13 mouse cellular contexts compared by ENCODE assay signal in the genomic region with DNA sequence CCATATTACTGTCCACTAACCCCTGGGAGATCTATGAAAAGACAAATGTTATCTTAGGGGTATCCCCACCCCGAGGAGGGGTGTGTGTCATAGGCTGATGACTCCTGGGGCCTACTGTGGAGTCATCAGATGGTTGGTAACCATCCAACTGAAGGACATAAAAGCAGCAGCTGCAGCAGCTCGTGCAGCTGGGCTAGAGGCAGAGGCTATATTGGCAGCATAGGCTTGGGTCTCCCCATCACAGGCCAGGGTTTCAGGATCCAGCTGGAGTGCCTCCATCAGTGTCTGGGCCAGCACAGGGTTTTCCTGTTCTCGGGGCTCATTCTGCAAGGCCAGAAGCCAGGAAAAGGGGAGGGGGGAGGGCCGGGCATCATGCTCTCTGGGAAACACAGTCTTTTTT.
DNase-seq lines count a peak whose midpoint lies in the region; ATAC-seq and TF ChIP-seq lines count a peak whose summit lies in the region.
"Had no signal": no experiment of that assay in that cellular context is flagged by ENCODE, and none has a peak within 500 bp of the region (broad histone marks: within the 10 kb centered on the region; RNA-seq: fewer than 3 reads in every experiment).

No protein-coding gene starts in this region.

- H3K4me1 ChIP-seq in heart, embryonic 12.5 days (replicated peaks), result no peaks in the 10 kb centered on the region
- H3K4me1 ChIP-seq: limb, embryonic 12.5 days had no signal

- no peak for ATAC-seq in heart, embryonic 12.5 days (ENCODE audit: insufficient number of reproducible peaks, low FRiP score)
- ATAC-seq in erythroid progenitor cell, adult 5-6 weeks (replicated peaks; ENCODE audit: low FRiP score, poor library complexity, severe bottlenecking), result no peak
- ATAC-seq: forebrain, embryonic 14.5 days had no signal

- no peak overlapping the region for H3K27ac ChIP-seq in heart, embryonic 12.5 days (ENCODE audit: poor library complexity, severe bottlenecking)
- no peak overlapping the region for H3K27ac ChIP-seq in layer of hippocampus, adult 2 months
- H3K27ac ChIP-seq: limb, embryonic 12.5 days had no signal

- DNase-seq in heart, postnatal 4 days, result peak; percentile 11
- DNase-seq in layer of hippocampus, postnatal 10 days (ENCODE audit: low spot score in 2 of 2), result peak; percentile 22 to 24
- DNase-seq in layer of hippocampus, adult 2 months (ENCODE audit: low spot score in 2 of 2), result no peak
- DNase-seq in urinary bladder, postnatal 14 days (ENCODE audit: low spot score), result peak; percentile 3
- DNase-seq in urinary bladder, postnatal 25 days (ENCODE audit: low spot score), result no peak
- DNase-seq in telencephalon, adult 2 months (ENCODE audit: low read depth, low spot score), result peak; percentile 6
- DNase-seq: adrenal gland, postnatal 25 days; cerebellum, adult 2 months; thymus, postnatal 36 days had no signal

- H3K4me2 ChIP-seq in heart, embryonic 12.5 days, result no peak overlapping the region
- H3K4me2 ChIP-seq: limb, embryonic 12.5 days had no signal

- H3K27me3 ChIP-seq in heart, embryonic 12.5 days (replicated peaks), result peaks cover 49% of the 10 kb centered on the region

- H3K9me3 ChIP-seq in heart, embryonic 12.5 days (replicated peaks), result no peaks in the 10 kb centered on the region
- H3K9me3 ChIP-seq: limb, embryonic 12.5 days had no signal

- no peak overlapping the region for H3K4me3 ChIP-seq in heart, embryonic 12.5 days
- no peak overlapping the region for H3K4me3 ChIP-seq in layer of hippocampus, adult 2 months
- H3K4me3 ChIP-seq: limb, embryonic 12.5 days had no signal

- no peaks in the 10 kb centered on the region for H3K36me3 ChIP-seq in heart, embryonic 12.5 days
- H3K36me3 ChIP-seq: limb, embryonic 12.5 days had no signal

- TF ChIP-seq CTCF in layer of hippocampus, adult 2 months (conservative IDR thresholded peaks at IDR 0.05), result no peak

- 56% methylated on average over 4 of the region's 4 CpGs for WGBS in heart, embryonic 12.5 days

- no peak overlapping the region for H3K9ac ChIP-seq in heart, embryonic 12.5 days
- H3K9ac ChIP-seq: limb, embryonic 12.5 days had no signal

Comparison
In these comparisons a context has a peak if more than half of its experiments do, and no peak if none do; other contexts are left out.
1. DNase-seq: peak in heart, postnatal 4 days (single experiment), layer of hippocampus, postnatal 10 days (2 of 2), urinary bladder, postnatal 14 days (single experiment) and telencephalon, adult 2 months (single experiment); none in layer of hippocampus, adult 2 months (0 of 2) and urinary bladder, postnatal 25 days (single experiment).